Mouse (Mus musculus): ENCODE measurements at regions not wholly inside any gene's neighbourhood (a gene's known extent, or its start where the extent isn't known, plus 50 kb on each side); places are given as distances from the start of the nearest gene placed in this dataset.
"Not testable (repeated sequence)": the region's sequence is repeated elsewhere in the genome, so short reads cannot be mapped to it uniquely, and the experiment has no call there.

DNA sequence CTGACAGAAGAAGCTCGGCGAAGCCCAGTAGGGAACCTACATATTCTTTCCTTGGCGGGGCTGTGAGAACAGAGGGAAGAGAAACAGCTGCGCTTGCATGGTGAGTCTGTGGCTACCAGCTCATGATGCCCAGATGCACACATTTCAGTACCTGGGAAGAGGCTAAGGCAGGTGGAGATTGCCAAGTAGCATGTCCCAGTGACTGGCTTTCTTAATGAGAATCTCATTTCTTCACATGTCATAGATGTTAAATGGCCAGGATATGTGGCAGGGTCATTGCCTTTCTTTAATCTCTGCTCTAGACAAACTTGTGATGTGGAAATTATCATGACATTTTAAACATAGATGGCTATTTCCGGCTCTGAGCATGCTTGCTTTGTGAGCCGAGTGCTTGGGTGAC is 109.5 kb upstream of the Tns3 start:
- H3K27me3 ChIP-seq, result no peaks in the 10 kb centered on the region
- CTCF ChIA-PET, result interaction anchor here (1.2 kb wide), 1 partner anchor 11 kb away, joined by 3 read pairs; no protein-coding TSS in a partner anchor
- TF ChIP-seq CTCF (IDR thresholded peaks at IDR 0.05), result no peak
- ATAC-seq (no peak), DNase-seq (ENCODE audit: low read depth, low spot score) (no peak)
- POLR2A ChIA-PET, result no interaction called here
- in situ Hi-C loops (cut with MboI; ENCODE audit: low pct_unique_long_range_greater_than_20kb), result no loop called here

DNA sequence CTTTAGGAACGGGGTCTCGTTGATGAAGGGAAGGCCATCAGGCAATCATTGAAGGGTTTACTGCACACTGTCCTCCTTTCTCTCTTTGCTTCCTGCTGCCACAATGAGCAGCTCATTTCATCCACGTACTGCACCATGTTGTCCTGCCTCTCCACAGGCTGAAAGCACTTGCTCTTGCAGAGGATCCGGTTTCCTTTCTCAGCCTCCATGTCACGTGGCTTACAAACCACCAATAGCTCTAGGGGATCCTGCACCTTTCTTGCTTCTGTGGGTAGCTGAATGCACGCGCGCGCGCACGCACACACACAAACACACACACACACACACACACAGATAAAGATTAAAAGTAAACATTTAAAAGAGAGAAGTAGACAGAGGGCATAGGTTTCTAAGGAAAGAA is 108.9 kb upstream of the Tns3 start:
- ChIA-PET CTCF (interaction anchor here (1.2 kb wide), 1 partner anchor 12 kb away, joined by 3 read pairs; no protein-coding TSS in a partner anchor), POLR2A (no interaction called here)
- DNase-seq (ENCODE audit: low read depth, low spot score) (no peak), ATAC-seq (no peak)
- in situ Hi-C loops (cut with MboI; ENCODE audit: low pct_unique_long_range_greater_than_20kb), result no loop called here
- no peak for TF ChIP-seq CTCF (IDR thresholded peaks at IDR 0.05)
- no peaks in the 10 kb centered on the region for H3K27me3 ChIP-seq

DNA sequence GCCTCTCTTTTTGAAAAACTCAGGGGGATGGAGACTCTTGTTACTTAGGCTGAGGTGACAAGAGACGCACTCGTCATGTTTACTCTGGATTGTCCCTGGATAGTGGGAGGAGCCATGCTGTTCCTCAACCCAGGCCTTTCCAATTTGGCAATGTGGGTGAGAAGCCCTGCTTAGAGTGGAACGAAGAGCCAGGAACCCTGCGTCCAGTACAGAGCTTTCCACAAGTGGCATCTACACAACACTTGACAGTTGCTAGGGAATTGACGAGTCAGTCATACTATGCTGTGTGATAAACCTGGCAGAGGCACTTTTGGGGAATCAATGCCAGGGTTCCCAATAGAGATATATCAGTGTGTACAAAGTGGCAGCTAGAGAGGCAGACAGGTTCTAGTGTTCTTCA is 108.2 kb upstream of the Tns3 start:
- CTCF ChIA-PET, result no interaction called here
- DNase-seq (ENCODE audit: low read depth, low spot score), result no peak
- H3K27me3 ChIP-seq, result no peaks in the 10 kb centered on the region
- ATAC-seq, result no peak
- in situ Hi-C loops (cut with MboI; ENCODE audit: low pct_unique_long_range_greater_than_20kb), result no loop called here
- POLR2A ChIA-PET, result no interaction called here
- no peak for TF ChIP-seq CTCF (IDR thresholded peaks at IDR 0.05)

DNA sequence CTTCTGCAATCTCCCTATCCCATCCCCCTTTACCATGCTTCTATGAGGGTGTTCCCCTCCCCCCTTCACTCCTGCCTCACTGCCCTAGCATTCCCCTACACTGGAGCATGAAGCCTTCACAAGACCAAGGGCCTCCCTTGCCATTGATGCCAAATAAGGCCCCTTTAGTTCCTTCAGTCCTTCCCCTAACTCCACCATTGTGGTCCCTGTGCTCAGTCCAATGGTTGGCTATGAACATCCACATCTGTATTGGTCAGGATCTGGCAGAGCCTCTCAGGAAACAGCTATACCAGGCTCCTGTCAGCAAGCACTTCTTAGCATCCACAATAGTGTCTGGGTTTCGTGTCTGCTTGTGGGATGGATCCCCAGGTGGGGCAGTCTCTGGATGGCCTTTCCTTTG is 104.4 kb upstream of the Tns3 start:
- H3K27me3 ChIP-seq, CTCF ChIA-PET: not testable (repeated sequence)

DNA sequence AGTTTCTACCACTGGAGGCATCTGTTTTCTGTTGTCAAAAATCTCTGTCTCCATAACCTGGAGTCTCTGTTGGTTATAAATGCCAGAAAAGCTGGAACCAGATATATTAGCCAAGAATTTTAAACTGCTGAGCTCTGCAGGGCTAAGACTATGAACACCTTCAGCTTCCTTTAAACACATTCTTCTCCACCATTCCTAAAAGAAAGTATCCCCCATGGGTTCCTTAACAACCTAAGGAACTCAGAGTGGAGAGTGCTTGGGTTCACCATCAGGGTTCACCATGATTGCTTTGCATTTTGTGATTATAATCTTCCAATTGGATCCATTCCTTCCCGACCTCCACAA is 101.2 kb upstream of the Tns3 start:
- no peak for ATAC-seq
- CTCF ChIA-PET, result no interaction called here
- in situ Hi-C loops (cut with MboI; ENCODE audit: low pct_unique_long_range_greater_than_20kb), result no loop called here
- no peaks in the 10 kb centered on the region for H3K27me3 ChIP-seq
- TF ChIP-seq CTCF (IDR thresholded peaks at IDR 0.05), result no peak
- POLR2A ChIA-PET, result no interaction called here
- no peak for DNase-seq (ENCODE audit: low read depth, low spot score)

More for the DNA sequence above, 104.4 kb upstream of the Tns3 start:
- ATAC-seq; DNase-seq (ENCODE audit: low read depth, low spot score); POLR2A ChIA-PET; in situ Hi-C loops (cut with MboI; ENCODE audit: low pct_unique_long_range_greater_than_20kb): not testable (repeated sequence)

DNA sequence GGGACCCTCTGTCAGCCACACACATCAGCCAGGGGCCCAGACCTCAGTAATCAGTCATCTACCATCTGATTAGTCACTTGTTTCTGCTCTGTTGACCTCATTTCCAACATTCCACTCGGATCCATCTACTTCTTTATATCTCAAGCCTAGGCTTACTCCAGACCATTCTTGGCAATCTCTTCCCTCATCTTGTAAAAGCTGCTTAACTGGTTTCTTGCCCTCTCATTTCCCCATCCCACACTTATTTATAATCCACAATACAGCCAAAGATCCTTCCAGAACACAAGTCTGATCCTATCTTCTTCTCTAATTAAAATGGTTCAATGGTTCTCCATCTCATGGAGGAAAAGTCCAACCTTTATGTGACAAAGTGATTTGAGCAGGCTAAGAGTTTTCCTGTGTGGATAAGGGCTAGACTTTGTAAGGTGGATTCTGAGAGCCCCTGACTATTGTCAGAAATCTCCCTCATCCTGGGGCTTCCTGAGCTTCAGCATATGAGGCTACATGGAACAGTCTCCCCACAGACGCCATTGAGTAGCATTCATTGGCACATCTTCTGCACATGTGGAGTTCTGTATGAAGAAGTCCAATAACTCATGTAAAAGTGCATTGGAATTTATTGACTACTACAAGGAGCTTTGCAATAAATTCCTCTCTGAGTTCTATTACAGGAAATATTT is 100.7 kb upstream of the Tns3 start:
- no peaks in the 10 kb centered on the region for H3K27me3 ChIP-seq
- DNase-seq (ENCODE audit: low read depth, low spot score), result no peak
- POLR2A ChIA-PET, result no interaction called here
- in situ Hi-C loops (cut with MboI; ENCODE audit: low pct_unique_long_range_greater_than_20kb), result no loop called here
- no peak for ATAC-seq
- TF ChIP-seq CTCF (IDR thresholded peaks at IDR 0.05), result no peak
- CTCF ChIA-PET, result no interaction called here

DNA sequence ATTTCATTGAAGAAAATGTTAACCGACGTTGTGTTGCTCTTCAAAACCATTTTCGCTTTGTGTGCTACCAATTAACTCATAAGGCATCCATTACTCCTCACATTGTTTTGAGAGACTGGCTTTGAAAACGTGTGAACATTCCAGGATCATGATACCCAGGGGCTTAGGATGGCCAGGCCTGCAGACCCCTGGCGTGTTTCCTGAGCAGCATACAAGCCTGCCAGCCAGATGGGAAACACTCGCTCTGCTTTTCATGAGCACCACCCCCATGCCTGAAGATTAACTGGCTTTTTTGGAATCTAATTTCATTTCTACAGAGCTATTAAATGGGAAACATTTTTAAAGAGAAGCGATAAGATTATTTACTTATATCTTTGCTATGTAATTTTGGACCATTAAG is 99.1 kb upstream of the Tns3 start:
- POLR2A ChIA-PET, result no interaction called here
- H3K27me3 ChIP-seq, result no peaks in the 10 kb centered on the region
- CTCF ChIA-PET, result no interaction called here
- ATAC-seq, result no peak
- in situ Hi-C loops (cut with MboI; ENCODE audit: low pct_unique_long_range_greater_than_20kb), result no loop called here
- TF ChIP-seq CTCF (IDR thresholded peaks at IDR 0.05), result no peak
- DNase-seq (ENCODE audit: low read depth, low spot score), result no peak

DNA sequence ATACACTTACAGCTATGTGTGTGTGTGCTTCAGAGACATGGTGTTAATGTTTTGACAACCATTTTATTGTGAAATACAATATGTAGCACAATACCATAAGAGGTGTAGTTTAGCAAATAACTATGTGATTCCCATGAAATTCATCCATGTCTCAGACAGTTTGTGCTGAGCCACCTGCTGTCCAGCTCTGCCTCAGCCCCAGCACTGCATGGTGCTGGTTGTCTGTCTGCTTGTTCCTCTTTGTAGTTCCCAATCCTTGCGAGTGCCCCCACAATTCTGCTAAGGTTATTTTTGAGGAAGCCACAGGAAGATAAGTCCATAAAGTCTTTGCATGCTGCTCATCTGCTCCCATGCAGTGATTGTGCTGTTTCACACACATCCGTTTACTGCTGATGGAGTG is 97.8 kb upstream of the Tns3 start:
- no peaks in the 10 kb centered on the region for H3K27me3 ChIP-seq
- ATAC-seq (no peak), DNase-seq (ENCODE audit: low read depth, low spot score) (no peak)
- in situ Hi-C loops (cut with MboI; ENCODE audit: low pct_unique_long_range_greater_than_20kb), result no loop called here
- TF ChIP-seq CTCF (IDR thresholded peaks at IDR 0.05), result no peak
- ChIA-PET CTCF (no interaction called here), POLR2A (no interaction called here)

DNA sequence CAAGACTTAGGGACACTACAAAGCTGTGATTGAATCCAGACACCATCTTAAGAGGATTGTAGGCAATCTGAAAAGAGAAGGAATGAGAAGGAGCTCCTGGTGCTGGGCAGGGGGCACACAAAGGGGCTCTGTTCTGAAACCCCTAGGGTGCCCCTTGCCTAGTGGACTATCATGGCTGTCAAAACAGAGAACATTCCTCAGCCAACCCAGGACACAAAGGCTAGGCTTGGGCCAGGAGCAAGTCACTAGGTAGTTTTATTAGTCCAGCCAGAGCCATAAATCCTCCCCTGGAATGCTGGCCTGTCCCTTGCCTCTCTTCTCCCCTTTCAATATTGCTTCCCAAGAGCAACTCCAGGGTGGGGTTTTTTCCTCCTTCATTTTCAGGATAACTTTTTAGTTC is 97.3 kb upstream of the Tns3 start:
- ATAC-seq, result no peak
- ChIA-PET CTCF (interaction anchor here (1.6 kb wide), 1 partner anchor 98 kb away, joined by 3 read pairs; no protein-coding TSS in a partner anchor), POLR2A (no interaction called here)
- no peak for TF ChIP-seq CTCF (IDR thresholded peaks at IDR 0.05)
- H3K27me3 ChIP-seq, result no peaks in the 10 kb centered on the region
- in situ Hi-C loops (cut with MboI; ENCODE audit: low pct_unique_long_range_greater_than_20kb), result no loop called here
- no peak for DNase-seq (ENCODE audit: low read depth, low spot score)

DNA sequence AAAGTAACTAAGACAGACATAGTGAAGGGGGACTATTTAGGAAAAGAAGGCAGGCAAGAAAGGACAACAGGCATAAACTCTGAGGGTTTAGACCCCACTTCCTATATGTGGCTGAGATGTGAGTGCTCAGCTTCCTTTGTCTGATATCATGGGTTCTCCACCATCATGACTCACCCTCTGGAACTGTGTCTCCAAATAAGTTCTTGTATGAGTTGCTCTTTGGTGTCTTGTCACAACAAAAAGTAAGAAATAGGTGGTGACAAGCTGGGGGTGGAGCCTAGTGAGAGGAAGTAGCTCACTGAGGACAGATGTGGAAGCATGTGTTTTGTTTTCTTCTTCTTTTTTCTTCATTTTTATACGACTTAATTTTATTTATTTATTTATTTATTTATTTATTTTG is 95.5 kb upstream of the Tns3 start:
- ATAC-seq, result no peak
- in situ Hi-C loops (cut with MboI; ENCODE audit: low pct_unique_long_range_greater_than_20kb), result no loop called here

DNA sequence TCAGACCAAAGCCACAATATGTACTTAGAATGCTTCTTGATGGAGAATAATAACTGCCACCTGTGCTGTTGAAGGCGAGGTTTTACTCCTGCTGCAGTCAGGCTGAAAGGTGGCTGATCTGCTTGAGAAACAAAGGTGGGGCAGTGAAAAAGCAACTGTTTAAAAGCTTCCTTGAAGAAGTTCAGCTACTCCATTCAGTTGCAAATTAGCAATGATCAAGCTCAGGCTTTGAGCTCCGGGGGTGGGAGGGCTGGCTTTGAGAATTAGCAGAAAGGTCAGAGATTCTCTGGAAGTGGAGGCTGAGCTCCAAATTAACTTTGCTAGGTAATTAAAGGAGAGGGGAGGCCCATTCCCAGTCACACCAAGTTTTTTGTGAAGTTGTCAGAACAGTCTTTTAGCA is 90.2 kb upstream of the Tns3 start:
- DNase-seq (ENCODE audit: low read depth, low spot score); in situ Hi-C loops (cut with MboI; ENCODE audit: low pct_unique_long_range_greater_than_20kb); CTCF ChIA-PET: not testable (repeated sequence)

More for the DNA sequence above, 95.5 kb upstream of the Tns3 start:
- H3K27me3 ChIP-seq, result no peaks in the 10 kb centered on the region
- no peak for TF ChIP-seq CTCF (IDR thresholded peaks at IDR 0.05)
- ChIA-PET CTCF (interaction anchor here (1.6 kb wide), 1 partner anchor 44 kb away, joined by 4 read pairs; no protein-coding TSS in a partner anchor), POLR2A (interaction anchor here (0.6 kb wide), 1 partner anchor 130 kb away, joined by 3 read pairs; no protein-coding TSS in a partner anchor)
- DNase-seq (ENCODE audit: low read depth, low spot score), result no peak

DNA sequence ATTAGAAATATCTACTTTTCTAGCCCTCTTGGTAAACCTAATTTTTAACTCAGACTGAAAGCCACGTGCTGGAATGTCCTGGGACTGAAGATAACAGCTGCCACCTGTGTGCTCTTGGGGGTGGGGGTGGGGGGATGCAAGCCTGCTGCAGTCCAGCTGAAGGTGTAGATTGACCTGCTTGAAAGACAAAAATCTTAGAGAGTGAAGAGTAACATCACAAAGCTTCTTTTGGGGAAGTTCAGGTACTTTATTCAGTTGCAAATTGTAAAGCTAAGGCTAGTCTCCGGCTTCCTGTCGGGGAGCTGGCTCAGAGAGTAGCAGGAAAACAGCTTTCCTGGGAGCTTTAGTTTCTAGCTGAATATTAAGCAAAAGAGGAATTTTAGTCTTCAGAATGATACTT is 71.4 kb upstream of the Tns3 start:
- H3K27me3 ChIP-seq, result not testable (repeated sequence)

More for the DNA sequence above, 90.2 kb upstream of the Tns3 start:
- POLR2A ChIA-PET, H3K27me3 ChIP-seq, ATAC-seq: not testable (repeated sequence)

More for the DNA sequence above, 71.4 kb upstream of the Tns3 start:
- DNase-seq (ENCODE audit: low read depth, low spot score); POLR2A ChIA-PET; ATAC-seq; in situ Hi-C loops (cut with MboI; ENCODE audit: low pct_unique_long_range_greater_than_20kb); CTCF ChIA-PET: not testable (repeated sequence)
